Mouse (Mus musculus) urinary bladder, adult 18-20 months (tissue): ENCODE results near the gene Bst1.

Experiments
- DNase-seq, 2 experiments: peaks; one replicate each; pipeline ENCODE4 v3.0.0; 2022; ENCODE audit warnings: low spot score in 2 of 2, mixed read lengths in 2 of 2

Bst1 gene

DNA sequence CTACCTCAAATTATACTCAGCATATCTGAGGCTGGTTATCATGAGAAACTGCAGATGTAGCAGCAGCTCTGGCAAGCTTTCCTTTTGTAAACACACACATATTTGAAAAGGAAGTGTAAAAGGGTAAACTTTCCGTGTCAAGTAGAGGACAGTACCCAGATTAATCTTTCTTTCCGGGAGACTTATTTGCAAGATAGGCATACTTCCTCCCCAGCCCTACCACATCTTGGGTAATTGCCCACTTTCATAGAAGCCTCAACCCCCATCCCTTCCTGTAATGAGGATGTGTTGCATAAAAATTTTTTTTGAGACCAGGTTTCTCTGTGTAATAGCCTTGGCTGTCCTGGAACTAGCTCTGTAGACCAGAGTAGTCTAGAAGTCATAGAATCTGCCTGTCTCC, 37.1 kb downstream of the Bst1 start:
- DNase-seq, result no peak

DNA sequence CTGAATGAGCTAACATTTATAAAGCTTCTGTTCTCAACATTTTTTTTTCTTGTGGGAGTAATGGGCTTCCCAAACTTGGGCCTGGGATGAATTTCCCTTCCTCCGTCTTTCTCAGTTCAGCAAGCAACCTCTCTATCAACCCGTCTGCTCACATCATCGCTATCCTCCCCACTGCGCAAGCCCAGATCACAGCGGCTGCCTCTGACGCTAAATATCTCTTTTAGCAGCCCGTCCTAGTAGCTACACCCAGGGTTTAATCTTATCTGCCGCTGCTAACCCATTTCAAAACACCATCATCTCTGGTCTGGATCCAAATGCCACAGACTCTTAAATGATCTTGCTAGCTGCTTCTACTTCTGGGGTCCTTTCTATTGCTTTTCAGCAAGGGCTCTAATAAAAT, 41.0 kb downstream of the Bst1 start:
- DNase-seq, result no peak

DNA sequence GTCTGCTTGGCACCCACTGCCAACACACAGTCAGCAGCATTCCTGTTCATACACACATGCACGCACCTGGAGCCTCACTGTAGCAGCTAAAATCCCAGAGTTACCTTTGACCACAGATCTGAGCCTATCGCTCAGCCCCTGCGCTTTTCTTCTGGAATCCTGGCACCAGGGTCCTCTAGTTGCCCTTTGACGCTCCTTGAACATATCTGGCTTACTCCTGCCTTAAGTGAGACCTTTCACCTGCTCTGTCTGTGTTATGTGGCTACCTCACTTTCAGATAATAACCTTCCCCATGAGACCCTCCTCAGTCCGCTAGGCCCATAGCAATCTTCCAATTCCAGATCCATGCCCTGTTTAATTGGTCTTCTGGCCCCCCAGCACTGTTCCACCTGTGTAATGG, 41.4 kb downstream of the Bst1 start:
- no peak for DNase-seq

DNA sequence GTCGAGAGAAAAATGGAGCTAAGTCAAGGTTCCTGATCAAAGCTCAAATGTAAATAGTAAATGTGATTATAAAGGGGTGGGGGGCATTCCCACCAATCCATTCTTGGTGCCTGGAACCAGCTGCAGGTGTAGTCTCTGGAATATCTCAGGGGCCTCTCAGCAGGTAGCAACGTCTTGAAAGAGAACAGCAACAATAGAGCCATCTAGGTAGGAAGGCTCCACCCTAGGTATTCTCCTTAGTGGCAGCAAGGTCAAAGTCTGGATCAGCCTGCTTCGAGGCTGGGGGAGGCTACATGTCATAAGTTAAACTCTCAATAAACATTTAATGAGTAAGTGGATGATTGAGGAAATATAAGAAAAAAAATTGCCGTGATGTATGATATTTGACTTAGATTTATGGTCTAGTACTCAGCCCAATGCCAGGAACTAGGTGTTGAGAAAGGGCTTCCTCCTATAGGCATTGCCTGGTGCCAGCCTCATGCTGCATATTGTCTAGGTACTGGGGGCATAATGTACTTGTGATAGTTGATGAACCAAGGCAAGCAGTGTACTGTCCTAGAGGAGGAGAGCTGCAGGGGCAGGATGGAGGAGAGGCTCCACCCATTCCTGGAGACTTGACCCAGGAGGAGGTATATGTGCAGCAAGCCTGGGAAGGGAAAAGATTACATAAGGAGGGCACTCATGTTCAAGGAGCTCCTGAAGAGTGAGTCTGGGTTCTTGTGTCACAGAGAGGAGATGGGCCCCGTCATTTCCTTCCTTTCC, 42.2 kb downstream of the Bst1 start:
- no peak for DNase-seq

DNA sequence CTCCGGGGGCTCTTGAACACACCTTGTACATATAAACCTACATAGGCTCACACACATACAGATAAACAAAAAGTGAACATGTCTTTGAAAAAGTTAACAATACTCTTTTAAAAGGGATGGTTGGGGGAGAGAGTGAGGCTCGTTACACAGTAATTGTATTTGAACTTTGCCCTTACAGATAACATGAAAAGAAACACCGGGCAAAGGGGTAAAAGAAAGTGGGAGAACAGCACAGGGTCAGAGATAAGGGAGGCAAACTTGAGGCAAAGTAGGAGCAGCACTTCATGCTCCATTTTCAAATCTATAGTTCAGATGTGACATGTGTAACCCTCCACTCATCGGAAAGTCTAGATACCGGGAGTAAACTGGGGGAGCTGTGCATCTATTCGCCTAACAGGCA, 45.0 kb downstream of the Bst1 start:
- DNase-seq, result no peak

DNA sequence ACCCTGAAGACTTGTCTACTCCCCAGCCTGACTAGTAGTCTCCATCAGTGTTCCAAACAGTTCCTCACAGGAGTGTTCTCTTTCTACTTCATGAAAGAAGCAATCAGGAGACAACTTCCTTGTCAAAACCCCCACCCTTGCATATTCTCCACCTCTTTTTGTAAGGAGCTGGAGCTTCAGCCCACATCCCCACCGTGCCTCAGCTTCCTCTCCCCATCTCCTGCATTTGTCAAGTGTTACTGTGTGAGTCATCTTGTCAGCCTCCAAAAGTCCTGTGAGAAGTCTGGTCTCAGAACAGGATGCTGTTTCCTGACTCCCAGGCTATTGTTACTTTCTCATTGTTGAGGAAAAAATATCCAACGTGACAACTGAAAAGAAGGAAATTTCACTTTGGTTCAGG, 46.6 kb downstream of the Bst1 start:
- DNase-seq, result no peak

DNA sequence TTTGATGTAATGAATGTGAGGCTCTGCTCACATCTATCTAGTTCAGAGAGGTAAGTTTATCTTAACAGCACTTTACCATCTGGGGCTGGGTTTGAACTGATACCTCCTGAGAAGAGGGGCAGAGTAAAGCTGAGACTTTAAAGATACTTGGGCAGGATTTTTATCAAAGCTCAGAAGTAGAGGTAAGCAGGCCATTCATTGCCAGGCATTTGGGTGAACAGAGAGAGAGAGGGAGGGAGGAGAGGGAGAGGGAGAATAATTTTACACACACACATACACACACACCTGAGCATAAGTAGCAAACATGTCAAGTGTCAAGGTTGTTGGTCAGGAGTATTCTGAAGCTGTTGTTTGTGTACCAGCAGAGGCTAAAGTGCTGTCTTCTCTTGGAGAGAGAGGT, 49.6 kb downstream of the Bst1 start, which contains the start of gene Cd38:
TSS of gene Cd38 (plus strand) at position 301 of the 400 bp plus-strand sequence.
- DNase-seq, result no peak

DNA sequence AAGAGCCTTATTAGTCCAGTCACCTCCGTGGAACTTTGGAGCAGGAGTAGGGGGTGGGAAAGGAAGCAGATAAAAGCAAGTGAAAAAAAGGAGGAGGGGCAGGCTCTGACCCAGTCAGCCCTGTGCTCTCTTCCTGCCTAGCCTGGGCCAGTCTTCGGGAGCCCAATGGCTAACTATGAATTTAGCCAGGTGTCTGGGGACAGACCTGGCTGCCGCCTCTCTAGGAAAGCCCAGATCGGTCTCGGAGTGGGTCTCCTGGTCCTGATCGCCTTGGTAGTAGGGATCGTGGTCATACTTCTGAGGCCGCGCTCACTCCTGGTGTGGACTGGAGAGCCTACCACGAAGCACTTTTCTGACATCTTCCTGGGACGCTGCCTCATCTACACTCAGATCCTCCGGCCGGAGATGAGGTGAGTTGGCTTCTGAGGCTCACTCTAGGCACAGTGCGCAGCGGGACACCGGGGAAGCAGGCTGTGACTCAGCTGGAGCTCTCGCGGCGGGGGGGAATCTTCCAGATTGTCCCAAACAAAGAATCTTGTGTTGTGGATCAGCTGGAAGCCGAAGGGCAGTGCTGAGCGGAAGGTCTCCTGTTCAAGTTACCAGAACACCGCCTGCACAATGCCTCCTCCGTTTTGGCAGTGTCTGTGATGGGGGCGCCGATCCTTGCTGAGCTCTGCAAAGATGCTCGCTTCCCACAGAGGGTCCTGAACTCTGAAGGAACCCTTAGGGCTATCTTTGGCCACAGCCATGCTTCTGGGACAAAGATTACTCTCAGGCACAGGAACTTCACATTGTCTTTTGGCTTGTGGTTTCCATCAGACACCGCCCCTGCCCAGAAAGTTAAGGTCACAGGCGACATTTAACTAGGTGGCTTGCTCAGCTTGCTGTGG, 50.3 kb downstream of the Bst1 start:
- DNase-seq, result peak; percentile 4 to 16

DNA sequence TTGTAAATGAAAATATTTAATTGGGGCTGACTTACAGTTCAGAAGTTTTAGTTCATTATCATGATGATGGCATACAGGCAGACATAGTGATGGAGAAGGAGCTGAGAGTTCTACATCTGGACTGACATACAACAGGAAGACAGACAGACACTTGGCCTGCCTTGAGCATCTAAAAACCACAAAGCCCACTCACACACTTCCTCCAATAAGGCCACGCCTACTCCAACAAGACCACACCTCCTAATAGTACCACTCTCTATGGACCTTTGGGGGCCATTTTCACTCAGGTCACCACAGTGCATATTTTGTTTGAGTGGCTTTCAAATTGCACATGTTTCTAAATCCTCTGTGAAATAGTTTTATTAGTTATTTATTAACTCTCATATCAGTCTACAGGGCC, 53.2 kb downstream of the Bst1 start:
- DNase-seq, result no peak

DNA sequence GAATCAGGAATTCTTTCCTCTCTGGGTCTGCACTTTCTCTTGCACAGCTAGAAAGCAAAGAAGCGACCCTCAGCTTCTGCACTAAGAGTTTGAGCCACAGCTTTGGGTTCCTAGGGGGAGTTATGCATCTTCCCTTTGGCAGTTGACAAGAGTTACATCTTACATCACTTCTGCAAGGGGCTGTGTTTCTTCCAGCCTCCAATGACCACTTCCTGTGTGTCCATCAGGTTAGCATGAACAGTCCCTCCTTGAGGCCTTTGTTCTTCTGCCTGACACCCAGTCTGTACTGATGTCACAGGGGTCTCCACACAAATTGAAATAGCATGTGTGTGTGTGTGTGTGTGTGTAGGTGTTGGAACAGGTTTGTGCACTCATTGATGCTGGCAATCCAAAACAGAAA, 54.0 kb downstream of the Bst1 start:
- no peak for DNase-seq

DNA sequence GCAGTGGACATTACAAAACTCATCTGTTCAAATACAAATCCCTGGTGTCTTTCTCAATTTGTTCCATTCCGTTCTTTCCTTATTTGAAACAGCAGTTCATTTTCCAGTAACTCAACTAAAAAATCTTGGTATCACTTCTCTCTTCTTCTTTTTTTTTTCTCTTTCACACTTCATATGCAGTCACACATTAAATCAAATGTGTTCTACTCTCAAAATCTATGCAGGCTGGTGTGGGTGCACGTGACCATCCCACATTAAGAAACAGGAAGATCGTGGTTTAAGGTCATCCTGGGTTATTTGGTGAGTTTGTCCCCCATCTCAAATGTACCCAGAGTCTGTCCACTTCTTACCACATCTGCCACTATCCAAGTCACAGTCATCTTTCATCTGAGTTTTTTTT, 63.3 kb downstream of the Bst1 start:
- DNase-seq, result no peak

DNA sequence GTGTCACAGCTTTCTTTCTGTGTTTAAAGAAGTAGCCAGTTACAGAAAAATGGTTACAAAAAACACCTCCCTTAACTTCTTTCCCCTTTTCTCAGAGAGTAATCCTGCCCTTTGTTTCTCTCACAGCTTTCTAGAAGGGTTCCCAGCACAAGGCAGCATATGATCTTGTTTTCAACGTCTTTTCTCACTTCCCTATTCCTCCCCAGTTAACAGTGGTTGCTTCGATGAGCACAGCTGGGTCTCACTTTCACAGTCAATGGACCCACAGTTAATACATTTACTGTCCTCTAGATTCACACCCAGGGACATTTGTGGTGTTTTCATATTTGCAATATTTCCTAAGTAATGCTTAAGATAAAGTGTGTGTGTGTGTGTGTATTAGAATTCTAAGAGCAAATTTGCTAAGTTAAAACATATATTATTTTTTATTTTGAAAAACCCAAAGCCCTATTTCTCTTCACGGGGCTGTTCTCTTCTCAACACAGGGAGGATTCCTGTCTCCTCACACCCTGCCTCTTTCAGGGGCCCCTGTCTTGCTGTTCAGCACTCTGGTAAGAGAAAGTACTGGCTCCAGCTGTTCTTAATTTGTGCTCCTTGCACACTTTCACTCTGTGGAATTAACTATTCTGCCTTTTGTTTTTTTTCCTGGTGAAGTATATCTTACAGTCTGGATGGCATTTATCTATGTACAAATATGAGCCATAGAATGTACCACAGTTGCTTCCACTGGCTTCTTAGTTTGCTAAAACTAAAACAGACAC, 66.6 kb downstream of the Bst1 start:
- DNase-seq, result no peak

DNA sequence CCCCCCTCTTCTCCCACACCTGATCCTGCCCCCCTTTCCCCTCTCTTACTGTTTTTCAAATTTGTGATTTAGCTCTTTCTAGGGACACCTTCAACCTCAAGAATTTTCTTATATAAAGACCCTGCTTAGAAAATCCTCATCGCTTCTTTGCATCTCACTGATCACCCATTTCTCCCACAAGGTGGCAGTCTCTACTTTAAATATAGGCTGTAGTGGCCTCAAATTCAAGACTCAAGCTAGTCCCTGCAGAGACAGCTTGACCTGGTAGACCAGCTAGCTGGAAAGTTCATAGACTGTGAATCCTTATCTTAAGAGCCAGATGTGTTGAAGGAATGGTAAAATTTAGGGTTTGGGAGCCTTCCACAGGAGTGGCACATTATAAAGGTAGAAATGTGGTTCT, 73.7 kb downstream of the Bst1 start:
- DNase-seq, result no peak
